Mouse (Mus musculus) v-Abl transformed pro-B cells (cell line): ENCODE data around the gene Camk1g.

Experiments used
- in situ Hi-C, 2 experiments: fragments of 400-800 bp; cut with MboI; formaldehyde crosslinking; loops; one replicate each; pipeline ENCODE4 v1.15.1; 2025; ENCODE audit not compliant: unreplicated experiment in 2 of 2

Camk1g gene

DNA sequence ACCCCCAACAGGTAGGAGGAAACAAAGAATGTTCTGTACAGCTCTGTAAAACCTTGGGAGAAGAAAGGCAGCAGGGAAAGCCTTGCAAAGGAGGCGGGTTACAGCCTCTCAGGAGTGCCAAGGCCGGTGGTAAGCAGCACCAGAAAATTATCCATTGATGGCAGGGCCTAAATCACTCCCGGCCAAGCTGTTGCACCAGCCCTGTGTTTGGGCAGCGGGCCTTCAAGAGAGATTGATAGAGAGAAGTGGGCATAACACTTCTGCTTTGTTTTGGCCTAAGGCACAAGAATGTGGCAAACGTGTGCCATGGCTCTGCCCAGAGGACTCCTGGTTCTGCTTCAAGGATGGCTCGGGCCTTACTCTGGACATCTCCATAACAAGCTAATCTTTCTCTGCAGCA lies 9.5 kb upstream of the Camk1g start:
- in situ Hi-C loops = loop anchor here (5.0 to 10.0 kb wide), 9 partner anchors 52 to 625 kb away; partner anchors contain the start of gene Lamb3 (in 2 of the 2)

DNA sequence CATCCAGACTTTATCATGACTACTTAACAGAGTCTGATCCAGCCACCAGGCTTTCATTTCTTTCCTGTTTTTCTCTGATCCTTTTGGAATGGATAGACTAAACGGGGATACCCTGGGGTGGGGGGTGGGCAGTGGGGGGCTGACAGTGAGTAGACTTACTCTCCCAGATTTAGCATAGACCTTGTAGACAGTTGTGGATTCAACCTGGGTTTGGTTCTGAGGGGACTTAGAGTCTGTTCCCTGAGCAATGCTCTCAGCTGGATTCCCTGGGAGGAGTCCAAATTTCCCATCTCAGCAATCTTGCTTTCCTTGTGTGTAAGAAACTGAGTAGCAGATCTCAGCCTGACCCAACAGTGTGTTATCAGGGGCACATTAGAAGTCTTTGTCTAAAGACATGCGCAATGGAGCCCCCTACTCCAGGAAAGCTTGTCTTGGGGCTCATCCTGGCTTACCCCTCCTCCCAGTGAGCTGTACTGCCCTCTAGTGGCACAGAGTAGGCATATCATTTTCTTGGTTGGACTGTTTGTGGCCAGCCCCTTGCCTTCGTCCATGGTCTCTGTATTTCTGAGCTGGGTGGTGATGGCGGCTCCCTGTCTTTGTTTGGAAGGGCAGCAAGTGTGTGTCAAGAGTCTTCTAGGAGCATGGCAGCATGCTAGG lies 6.5 kb upstream of the Camk1g start:
- in situ Hi-C loops = loop anchor here (5.0 to 10.0 kb wide), 8 partner anchors 49 to 622 kb away; partner anchors contain the start of gene Lamb3 (in 2 of the 2)

DNA sequence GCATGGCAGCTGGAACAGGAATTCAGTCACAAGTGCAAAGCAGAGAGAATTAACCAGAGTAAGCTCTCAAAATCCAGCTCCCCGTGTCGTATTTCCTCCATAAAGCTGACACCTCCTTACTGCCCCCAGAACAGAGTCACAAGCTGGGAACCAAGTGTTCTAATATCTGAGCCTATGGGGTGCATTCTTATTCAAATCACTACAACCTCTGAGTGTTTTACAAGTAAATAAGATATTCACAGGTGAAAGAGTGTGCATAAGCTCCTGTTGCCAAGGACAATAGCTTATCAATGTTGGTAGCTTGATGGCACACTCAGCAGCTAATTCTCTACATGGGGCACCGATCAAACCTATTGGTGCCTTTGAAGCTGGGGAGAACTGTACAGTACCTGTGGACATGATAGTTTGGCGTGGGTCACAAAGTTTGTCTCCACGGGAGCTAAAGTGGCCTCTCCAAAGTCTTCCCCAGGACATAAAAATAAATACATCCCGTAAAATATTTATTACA lies 3.9 kb upstream of the Camk1g start:
- in situ Hi-C loops = loop anchor here (10.0 to 25.0 kb wide), 4 partner anchors 249 to 637 kb away; no protein-coding TSS in a partner anchor

DNA sequence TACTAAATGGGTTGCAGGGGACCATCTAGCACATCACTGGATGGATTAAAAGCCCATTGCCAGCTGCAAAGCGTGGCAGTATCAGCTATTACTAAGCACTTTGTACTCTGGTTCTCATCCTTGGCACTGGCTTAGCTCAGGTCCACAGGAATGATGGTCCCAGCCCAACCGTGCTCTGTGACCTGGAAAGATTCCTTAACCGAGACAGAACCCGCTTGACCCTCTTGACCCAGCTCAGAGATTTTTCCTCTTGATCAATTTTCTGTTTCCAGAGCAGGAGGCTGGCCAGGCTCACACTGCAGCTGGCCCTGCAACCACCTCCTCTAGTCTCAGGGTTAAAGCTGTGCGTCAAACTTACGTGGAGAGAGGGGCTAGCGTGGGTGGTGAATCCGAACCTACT lies 1.0 kb downstream of the Camk1g start:
- in situ Hi-C loops = loop anchor here in 1 of 2 experiments (25.0 kb wide), 1 partner anchor 632 kb away; no protein-coding TSS in a partner anchor

DNA sequence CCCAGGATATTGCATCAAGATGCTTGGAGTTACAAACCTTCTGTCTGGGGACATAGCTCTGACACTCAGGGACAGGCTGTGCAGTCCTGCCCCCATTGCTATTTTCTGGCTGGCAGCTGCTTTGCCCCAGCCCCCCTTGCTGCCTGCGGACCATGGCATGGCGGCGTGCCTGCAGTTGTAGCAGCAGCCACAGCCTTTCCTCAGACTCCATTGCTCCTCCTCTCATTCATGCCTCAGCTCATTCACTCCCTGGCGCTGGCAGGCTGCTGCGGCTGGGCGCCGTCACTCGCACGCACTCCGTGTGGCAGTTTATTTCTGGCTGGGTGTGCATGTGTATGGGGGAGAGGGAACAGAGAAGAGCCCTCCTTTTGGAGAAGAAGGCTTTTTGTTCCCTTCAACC lies 2.0 kb downstream of the Camk1g start:
- in situ Hi-C loops = loop anchor here in 1 of 2 experiments (25.0 kb wide), 1 partner anchor 631 kb away; no protein-coding TSS in a partner anchor

DNA sequence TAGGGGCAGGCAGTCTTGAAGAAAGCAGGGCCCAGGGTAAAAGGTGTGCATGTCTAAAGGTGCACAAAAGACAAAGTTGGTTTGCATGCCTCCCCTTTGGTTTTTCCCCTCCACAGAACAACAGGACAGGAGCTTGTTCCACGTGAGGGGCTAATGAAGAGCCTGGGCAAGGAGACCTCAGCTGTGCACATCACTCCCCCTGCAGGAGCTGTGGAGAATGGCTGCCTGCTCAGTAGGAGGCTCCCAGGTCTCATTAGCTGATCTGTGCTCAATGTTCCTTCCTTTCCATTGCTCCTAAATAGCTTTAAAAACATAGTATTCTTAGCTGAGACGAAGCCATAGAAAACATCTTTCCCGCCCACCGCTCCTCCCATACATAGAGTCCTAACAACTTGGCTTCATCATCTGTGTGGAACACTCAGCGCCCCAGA lies 6.3 kb downstream of the Camk1g start:
- in situ Hi-C loops = loop anchor here in 1 of 2 experiments (25.0 kb wide), 1 partner anchor 627 kb away; no protein-coding TSS in a partner anchor

DNA sequence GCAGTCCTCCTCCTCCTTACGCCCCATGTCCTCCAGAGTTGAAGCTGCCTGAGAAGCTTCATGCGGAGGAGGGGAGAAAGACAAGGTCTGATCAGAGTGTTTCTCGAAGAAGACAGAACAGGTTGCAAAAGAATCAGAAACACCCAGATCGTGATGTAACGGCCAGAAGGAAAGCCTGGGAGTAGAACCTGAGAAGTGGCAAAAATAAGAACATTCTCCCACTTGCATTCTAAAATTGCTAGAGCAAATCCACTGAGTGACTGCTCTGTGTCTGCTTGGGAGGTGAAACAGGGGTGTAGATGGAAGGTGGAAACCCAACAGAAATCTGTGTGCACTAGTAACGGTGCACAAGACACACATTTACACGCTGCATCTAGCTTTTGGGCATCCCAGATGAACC lies 8.0 kb downstream of the Camk1g start:
- in situ Hi-C loops = loop anchor here in 1 of 2 experiments (25.0 kb wide), 1 partner anchor 625 kb away; no protein-coding TSS in a partner anchor

DNA sequence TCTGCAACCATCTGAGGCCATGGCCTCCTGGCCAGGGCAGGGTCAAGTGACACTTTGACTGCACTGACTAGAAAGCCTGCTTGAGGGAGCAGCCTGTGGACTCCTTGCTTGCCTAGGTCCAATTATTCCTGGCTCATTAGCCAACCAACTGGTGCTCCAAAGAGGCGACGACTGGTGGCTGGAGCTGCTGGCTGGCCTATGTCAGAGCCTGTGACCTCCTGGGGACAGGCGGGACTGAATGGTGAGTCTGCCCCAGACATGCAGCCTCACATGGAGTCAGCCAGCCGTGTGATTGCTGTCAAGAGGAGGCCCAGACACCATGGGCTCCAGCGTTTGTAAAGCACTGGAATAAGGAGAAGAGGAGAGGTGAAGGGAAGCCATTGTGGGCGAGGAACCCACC lies 8.9 kb downstream of the Camk1g start:
- in situ Hi-C loops = loop anchor here in 1 of 2 experiments (25.0 kb wide), 1 partner anchor 624 kb away; no protein-coding TSS in a partner anchor

DNA sequence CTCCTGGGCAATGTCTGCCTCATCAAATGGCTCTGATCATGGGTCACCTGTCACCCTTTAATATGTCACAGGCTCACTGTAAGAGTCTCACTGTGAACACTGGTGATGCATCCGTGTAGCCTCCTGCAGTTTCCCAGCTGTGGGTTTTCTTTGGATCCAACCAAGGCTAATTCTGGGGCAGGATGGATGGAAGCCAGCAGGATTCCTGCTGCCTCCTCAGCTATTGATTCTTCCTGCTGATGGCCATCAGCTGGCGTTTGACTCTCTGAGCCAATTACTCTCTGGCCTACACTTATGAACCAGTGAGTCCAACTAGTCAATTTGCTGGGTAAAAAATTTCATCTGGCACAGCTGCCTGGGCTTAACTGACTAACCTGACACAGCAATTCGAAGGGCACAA lies 10.9 kb downstream of the Camk1g start:
- in situ Hi-C loops = loop anchor here in 1 of 2 experiments (25.0 kb wide), 1 partner anchor 622 kb away; no protein-coding TSS in a partner anchor

DNA sequence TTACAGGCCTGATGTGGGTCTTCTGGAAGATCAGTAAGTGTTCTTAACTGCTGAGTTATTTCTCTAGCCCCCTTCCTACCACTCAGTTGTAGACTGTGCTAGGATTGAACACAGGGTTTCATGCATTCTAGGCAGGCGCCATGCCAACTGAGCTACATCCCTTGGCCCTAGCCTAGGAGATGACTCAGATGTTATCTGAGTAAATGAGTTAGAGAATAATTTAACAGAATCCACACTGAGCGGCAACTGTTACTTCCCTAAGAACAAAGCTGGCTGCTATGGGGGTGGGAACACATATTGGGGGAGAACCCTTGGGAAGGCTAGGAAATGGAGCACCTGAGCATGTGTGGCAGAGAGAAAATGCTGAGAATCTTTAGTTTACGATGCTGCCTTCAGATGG lies 18.5 kb downstream of the Camk1g start:
- in situ Hi-C loops = loop anchor here in 1 of 2 experiments (25.0 kb wide), 1 partner anchor 614 kb away; no protein-coding TSS in a partner anchor

DNA sequence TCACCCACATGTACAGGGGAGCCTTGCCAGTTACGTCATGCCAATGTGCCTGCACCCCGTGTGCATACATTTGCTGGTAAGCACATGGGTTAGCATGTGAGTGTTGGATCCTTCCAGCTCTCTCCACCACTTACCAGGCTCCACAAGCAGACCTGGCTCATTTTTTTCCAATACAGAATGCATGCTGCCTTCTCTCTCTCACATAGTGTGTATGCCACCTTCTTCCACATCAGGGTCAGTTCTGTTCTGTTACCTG lies 19.6 kb downstream of the Camk1g start:
- in situ Hi-C loops = loop anchor here in 1 of 2 experiments (25.0 kb wide), 1 partner anchor 613 kb away; no protein-coding TSS in a partner anchor

DNA sequence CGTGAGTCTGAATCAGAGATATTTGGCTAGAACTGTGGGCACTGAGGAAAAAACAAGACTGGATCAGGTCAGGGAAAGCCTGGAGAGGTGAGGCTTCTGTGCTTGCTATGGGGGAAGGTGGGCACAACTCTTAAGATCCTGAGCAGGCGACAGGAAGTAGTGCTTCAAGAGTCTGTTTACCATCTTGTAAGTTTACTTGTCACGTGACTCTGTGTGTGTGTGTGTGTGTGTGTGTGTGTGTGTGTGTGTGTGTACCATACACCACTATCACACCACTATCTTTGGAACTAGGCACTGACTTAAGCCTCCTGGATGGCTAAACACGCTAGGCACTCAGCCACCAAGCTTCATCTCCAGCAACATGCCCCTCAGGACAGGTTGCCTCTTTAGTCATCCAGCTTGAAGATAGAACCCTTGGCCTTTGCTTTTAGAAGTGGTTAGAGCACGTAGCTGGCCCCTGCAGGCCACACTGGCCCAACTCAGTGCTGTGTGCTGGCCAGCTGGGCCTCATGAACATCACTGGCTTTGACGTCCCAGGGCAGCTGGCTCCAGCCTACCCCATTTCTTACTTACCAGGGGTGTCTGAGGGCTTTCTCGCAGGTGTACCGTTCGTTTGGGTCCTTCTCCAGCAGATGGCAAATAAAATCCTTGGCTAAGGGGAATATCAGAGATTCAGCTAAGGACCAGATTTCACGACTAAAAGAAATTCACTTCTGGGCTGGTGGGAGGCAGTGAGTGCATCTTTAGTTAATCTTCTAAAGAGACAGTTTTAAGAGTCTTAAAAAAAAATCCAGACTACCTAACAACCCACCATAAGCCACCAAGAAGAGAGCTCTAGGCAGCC lies 20.2 kb downstream of the Camk1g start:
- in situ Hi-C loops = loop anchor here in 1 of 2 experiments (25.0 kb wide), 1 partner anchor 613 kb away; no protein-coding TSS in a partner anchor

DNA sequence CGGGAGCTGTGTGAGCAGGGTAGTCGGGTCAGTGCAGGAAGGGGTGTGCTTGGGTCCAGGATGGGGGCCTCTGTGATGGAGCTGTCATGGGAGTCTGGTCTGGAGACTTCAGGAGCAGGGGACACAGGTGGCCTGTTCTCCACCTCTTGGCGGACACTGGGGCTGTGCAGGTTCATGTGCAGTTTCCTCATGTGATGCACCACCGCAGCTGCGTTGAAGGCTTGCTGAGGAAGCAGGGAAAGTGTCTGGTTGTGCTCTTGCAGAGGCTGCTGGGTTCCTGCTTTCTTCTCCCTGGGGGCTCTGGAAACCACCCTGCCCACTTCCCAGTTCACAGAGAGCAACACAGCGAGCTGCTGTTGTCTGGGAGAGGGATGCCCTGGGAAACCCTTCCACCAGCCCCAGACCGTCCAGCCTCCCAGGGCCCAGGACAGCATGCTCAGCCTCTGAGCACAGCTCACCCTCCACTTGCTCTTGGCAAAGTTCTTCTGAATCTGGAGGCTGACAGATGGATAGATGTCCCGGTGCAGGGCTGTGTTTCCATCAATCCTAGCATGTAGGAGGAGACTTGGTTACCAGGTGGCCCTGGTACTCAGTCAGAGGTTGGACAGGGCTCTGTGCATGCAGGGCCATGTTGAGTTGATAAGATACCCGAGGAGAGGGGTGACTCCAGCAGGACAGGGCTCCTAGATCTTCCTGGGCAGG lies 21.7 kb downstream of the Camk1g start:
- in situ Hi-C loops = no loop called here

DNA sequence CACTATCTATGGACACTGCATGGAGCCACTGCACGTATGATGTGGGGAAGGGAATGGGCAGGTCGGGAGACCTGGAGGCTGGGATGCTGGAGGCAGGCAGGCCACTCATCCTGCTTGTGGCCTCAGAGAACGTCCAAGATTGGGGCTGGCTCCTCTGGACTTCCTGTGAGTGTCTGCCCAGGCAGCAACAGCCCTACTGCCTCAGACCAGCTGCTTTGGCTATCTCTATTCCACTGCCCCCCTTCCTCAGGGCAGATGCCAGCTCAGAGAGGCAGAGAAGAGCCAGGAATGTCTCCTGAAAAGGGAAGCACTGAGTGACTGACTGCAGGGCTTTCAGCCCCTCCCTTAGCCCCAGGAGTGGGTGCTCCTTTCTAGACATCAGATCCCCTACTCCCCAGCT lies 23.2 kb downstream of the Camk1g start:
- in situ Hi-C loops = no loop called here

DNA sequence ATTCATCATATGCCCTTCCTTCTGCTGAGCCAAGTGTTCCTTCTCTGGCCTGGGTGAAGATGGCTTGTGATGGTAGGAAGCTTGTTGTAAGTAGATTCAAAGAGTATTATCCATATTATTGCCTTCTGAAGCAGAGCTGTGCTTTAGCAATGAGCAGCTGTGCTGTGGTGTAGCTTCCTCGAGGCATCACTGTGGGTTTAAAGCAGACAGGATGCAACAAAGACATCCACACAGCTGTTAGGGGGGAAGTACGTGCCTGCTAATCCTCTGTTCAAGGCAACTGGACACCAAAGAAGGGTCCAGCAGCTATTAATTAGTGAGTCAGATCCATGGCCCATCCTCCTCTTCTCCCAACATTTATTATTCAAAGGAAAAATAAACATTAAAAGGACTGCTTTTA lies 25.1 kb downstream of the Camk1g start:
- in situ Hi-C loops = no loop called here

DNA sequence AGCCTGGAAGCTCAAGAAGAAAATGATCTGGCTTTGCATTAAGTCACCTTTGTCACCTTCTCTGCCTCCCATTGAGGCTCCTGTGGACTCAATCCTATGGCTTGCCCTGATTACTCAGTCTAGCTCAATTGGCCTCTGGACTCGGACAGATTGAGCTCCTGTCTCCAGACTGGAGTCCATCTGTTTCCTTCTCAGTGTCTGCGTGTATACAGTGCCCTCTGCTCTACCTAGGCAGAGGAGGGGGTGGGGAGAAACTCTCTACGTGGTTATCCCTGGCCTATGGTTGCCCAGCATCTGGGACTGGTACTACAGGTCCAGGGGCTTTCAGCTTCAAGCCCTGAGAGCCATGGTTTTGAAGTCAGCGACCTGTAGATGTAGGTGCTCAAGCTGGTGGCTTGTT lies 26.2 kb downstream of the Camk1g start:
- in situ Hi-C loops = no loop called here

DNA sequence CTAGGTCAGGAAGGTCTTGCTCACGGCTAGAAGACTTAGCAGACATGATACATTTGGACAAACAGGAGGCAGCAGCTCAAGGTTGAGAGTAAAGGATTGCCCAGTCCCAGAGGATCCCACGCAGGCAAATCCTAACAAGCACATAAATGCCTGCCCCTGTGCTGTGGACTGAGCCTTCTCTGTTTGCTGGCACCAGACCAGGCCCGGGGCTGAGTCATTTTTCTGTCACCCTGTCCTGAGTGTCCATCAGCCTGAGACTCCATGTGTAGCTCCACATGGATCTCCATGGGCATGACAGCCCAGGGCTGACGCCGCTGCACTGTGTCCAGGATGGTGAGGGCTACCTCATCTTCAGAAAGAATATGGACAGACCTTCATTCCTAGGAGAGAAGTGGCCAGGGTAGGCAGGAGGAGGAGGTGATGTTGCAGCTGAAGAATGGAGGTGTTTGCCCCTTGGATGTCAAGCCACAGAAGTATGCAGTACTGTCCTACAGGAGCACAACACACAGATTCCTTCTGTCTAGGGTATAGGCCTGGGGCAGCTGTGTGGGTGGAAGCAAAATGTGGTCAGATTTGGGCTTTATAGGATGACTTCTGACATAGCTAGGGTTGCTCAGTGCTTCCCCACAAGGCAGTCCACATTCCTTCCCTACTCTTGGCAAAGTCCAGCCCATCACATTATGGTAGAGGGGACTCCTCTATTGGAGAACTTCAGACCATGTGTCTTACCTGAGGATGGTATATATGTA lies 27.7 kb downstream of the Camk1g start:
- in situ Hi-C loops = no loop called here

DNA sequence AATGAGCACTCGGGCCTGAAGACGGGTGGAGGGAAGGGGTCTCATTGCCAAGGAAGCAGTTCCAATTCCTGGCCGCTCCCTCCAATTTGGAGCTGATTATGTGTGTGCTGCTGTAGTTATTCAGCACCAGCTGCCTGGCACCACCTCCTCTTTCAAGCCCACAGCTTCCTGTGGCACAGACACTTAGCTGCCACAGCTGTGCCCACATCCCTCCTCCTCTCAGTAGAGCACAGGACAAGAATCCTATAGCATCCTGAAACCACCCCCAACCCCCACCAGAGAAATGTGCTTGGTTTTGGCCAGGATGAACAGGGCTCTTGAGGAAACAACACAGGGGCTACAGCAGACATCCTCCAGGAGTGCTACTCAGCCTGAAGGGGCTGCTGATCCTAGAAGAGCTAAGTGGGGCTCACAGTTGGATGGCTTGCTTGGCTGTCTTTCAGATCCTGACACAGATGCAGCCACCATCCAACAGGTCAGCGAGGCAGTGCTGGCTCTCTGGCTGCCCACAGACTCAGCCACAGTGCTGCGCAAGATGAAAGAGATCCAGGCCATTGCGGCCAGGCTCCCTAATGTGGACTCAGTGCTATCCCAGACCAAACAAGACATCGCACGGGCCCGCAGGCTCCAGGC lies 31.6 kb downstream of the Camk1g start:
- in situ Hi-C loops = no loop called here

DNA sequence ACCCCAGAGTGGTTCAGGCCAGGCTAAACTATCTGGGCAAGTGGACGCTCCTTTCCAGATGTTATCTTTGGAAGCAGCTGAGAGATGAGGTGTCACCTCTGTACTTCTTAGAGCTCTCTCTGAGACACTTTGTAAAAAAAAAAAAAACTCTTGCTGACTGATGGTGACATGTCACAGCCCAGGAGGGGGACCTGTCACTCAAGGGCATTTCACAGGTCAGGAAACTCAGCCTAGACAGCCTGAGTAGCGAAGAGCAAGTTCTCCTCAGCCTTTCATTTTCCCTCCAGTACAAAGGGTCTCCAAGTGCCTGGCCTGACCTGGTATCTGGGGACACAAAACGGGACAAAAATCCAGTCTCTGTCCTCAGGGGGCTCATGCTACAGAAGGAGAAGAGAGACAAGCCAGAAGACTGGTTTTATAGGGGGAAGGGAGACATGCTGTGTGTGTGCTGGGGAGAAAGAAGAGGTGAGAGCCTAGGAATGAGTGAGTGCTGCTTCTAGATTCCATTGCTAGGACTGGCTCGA lies 32.2 kb downstream of the Camk1g start:
- in situ Hi-C loops = no loop called here
